8 mouse cellular contexts compared by ENCODE assay signal in the genomic region with DNA sequence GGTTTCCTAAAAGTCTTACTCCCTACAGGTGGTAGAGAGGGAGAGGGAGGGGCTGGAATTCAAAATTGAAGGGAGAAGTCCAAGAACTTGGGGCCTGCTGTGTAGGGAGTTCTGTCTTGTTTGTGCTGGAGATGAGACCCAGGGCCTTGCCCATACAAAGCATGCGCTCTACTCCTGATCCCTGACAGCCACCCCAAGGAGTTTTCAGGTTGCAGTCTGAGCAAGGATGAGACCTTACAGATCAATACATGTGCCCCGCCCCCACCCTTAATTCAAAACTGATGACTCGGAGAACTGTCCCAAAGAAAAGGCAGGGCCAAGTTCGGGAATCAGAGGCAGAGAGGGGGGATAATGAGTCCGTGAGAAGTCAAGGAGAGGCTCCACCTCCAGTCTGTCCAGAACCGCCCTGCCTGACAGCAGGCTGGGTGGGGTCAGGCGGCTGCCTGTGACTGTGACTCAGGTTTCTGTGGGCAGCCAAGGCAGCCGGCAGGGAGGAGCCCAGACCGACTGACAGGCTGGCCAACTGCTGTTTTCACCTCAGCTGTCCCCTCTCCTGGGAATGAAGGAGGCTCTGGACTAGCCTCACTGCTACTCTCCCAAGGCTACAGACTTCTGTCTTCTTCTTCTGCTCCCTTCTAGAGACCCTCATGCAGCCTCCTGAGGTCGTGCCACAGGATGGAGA. TPM values are rescaled to one million over a fixed set of nuclear protein-coding genes. Genes with fewer than 3 reads are reported as not detected.
DNase-seq lines count a peak whose midpoint lies in the region; ATAC-seq and TF ChIP-seq lines count a peak whose summit lies in the region.

No protein-coding gene starts in this region.

- H3K27ac ChIP-seq in intestine, postnatal 0 days (ENCODE audit: low read depth, low read length), result peak overlapping the region; percentile 58; the same call in 1 of the 2 replicates
- H3K27ac ChIP-seq in lung, embryonic 14.5 days (ENCODE audit: low read depth), result peak overlapping the region; percentile 97
- H3K27ac ChIP-seq in small intestine, adult 2 months (ENCODE audit: insufficient read depth, low read depth, low read length), result peak overlapping the region; percentile 81

- intact Hi-C loops in gastrocnemius, postnatal 36 days (cut with DNase I), result loop anchor here (1.0 to 10.0 kb wide), 3 partner anchors 33 to 176 kb away; no protein-coding TSS in a partner anchor

- H3K9me3 ChIP-seq in intestine, postnatal 0 days (ENCODE audit: control insufficient read depth), result no peaks in the 10 kb centered on the region
- no peaks in the 10 kb centered on the region for H3K9me3 ChIP-seq in lung, embryonic 14.5 days (ENCODE audit: low read depth, low read length)

- H3K4me2 ChIP-seq in intestine, postnatal 0 days (replicated peaks; ENCODE audit: low read depth), result peak overlapping the region; percentile 48
- peak overlapping the region; percentile 52 for H3K4me2 ChIP-seq in lung, embryonic 14.5 days

- peak; percentile 56 for DNase-seq in right cerebral cortex, adult 18-20 months
- DNase-seq in right cerebral cortex, postnatal 36 days (ENCODE audit: low spot score in 2 of 2), result no peak
- DNase-seq in c-Kit-positive CD71-negative TER-119-negative erythroid progenitor cells, embryonic 14.5 days (ENCODE audit: low read depth), result peak; percentile 65
- DNase-seq in gastrocnemius, postnatal 36 days, result peak; percentile 78 to 87
- DNase-seq in lung, embryonic 14.5 days, result peak; percentile 75
- DNase-seq in right cerebral cortex, postnatal 4 days, result no peak

- no peak for TF ChIP-seq CTCF in intestine, postnatal 0 days (IDR thresholded peaks at IDR 0.05; ENCODE audit: low read depth)
- TF ChIP-seq CTCF in lung, embryonic 14.5 days (IDR thresholded peaks at IDR 0.05; ENCODE audit: low read depth), result no peak
- no peak for TF ChIP-seq CTCF in small intestine, adult 2 months (IDR thresholded peaks at IDR 0.05; ENCODE audit: extremely low read depth, insufficient read length, insufficient replicate concordance, low read depth, low read length)

- H3K4me3 ChIP-seq in intestine, postnatal 0 days (ENCODE audit: low read depth, low read length), result peak overlapping the region; percentile 4; the same call in 1 of the 2 replicates
- peak overlapping the region; percentile 13; the same call in 1 of the 2 replicates for H3K4me3 ChIP-seq in lung, embryonic 14.5 days (ENCODE audit: low read depth, low read length)
- peak overlapping the region; percentile 19; the same call in 1 of the 2 replicates for H3K4me3 ChIP-seq in small intestine, adult 2 months (ENCODE audit: low read depth, low read length)

- H3K36me3 ChIP-seq in intestine, postnatal 0 days (ENCODE audit: control insufficient read depth, insufficient read depth), result no peaks in the 10 kb centered on the region
- H3K36me3 ChIP-seq in lung, embryonic 14.5 days (ENCODE audit: insufficient read depth), result 0 out of 2 replicates have a peak, but pooled peaks cover 3% of the 10 kb centered on the region
- H3K36me3 ChIP-seq in small intestine, adult 2 months (ENCODE audit: control insufficient read depth, insufficient read depth, low read length), result no peaks in the 10 kb centered on the region

- no peak overlapping the region for H3K9ac ChIP-seq in intestine, postnatal 0 days (ENCODE audit: low read depth, low read length)
- H3K9ac ChIP-seq in lung, embryonic 14.5 days, result 0 out of 2 replicates have a peak overlapping the region, but pooled peaks have one; percentile 35

- ATAC-seq in intestine, postnatal 0 days, result peak; percentile 31
- 0 out of 2 replicates have a peak, but pooled peaks have one; percentile 4 for ATAC-seq in lung, embryonic 14.5 days (ENCODE audit: insufficient read depth)

- WGBS in intestine, postnatal 0 days, result 5% methylated on average over 10 of the region's 10 CpGs
- 9% methylated on average over 10 of the region's 10 CpGs for WGBS in lung, embryonic 14.5 days
- WGBS in small intestine, adult 2 months, result 12% methylated on average over 10 of the region's 10 CpGs

- TF ChIP-seq POLR2A in small intestine, adult 2 months (IDR thresholded peaks at IDR 0.05; ENCODE audit: low read depth, low read length), result peak; percentile 28; the same call in 1 of the 2 replicates

- peaks cover 6% of the 10 kb centered on the region for H3K4me1 ChIP-seq in intestine, postnatal 0 days (replicated peaks; ENCODE audit: control insufficient read depth, insufficient read depth, low read length)
- H3K4me1 ChIP-seq in lung, embryonic 14.5 days (ENCODE audit: insufficient read depth), result peaks cover 25% of the 10 kb centered on the region
- H3K4me1 ChIP-seq in small intestine, adult 2 months (ENCODE audit: control insufficient read depth, insufficient read depth, insufficient read length, low read length), result peaks cover 16% of the 10 kb centered on the region

- 0 out of 2 replicates have a peak, but pooled peaks cover 3% of the 10 kb centered on the region for H3K27me3 ChIP-seq in intestine, postnatal 0 days (replicated peaks; ENCODE audit: control insufficient read depth, insufficient read depth, low read length)
- H3K27me3 ChIP-seq in lung, embryonic 14.5 days (ENCODE audit: insufficient read depth, low read length), result no peaks in the 10 kb centered on the region
- H3K27me3 ChIP-seq in small intestine, adult 2 months (ENCODE audit: control insufficient read depth, insufficient read depth, low read length), result no peaks in the 10 kb centered on the region

RNA-seq across cellular contexts. Expression of a gene that starts 1.5 kb away (rescaled TPM):
- 10 to 100 TPM; 15.9 to 17.9 TPM for total RNA-seq in gastrocnemius, postnatal 36 days (2021)
- polyA plus RNA-seq in intestine, postnatal 0 days (2015; fragmentation: Nextera tagmentation; extraction: Ambion mirVana), result 115 and 126 TPM in 2 replicates
- 26.7 and 28.9 TPM in 2 replicates for polyA plus RNA-seq in lung, embryonic 14.5 days (2014; fragmentation: Nextera tagmentation; extraction: Ambion mirVana)
- polyA plus RNA-seq in small intestine, adult 2 months (2012; rRNA removed), result 12.6 and 21.4 TPM in 2 replicates

RNA-seq across cellular contexts. Expression of a gene that starts 4.5 kb away (rescaled TPM):
- 100 to 1,000 TPM; 165 to 207 TPM for total RNA-seq in gastrocnemius, postnatal 36 days (2021)
- 11.7 and 12.2 TPM in 2 replicates for polyA plus RNA-seq in intestine, postnatal 0 days (2015; fragmentation: Nextera tagmentation; extraction: Ambion mirVana)
- polyA plus RNA-seq in lung, embryonic 14.5 days (2014; fragmentation: Nextera tagmentation; extraction: Ambion mirVana), result 50.7 and 61.1 TPM in 2 replicates
- 40.2 and 47.3 TPM in 2 replicates for polyA plus RNA-seq in small intestine, adult 2 months (2012; rRNA removed)

RNA-seq across cellular contexts. Expression of a gene that starts 25.9 kb away (rescaled TPM):
- 1 to 10 TPM; 1.6 to 2.2 TPM for total RNA-seq in gastrocnemius, postnatal 36 days (2021)
- 1.5 and 2.2 TPM in 2 replicates for polyA plus RNA-seq in intestine, postnatal 0 days (2015; fragmentation: Nextera tagmentation; extraction: Ambion mirVana)
- polyA plus RNA-seq in lung, embryonic 14.5 days (2014; fragmentation: Nextera tagmentation; extraction: Ambion mirVana), result 4.0 and 5.2 TPM in 2 replicates
- polyA plus RNA-seq in small intestine, adult 2 months (2012; rRNA removed), result 0.55 and 0.77 TPM in 2 replicates

RNA-seq across cellular contexts. Expression of a gene that starts 58.1 kb away (rescaled TPM):
- 100 to 1,000 TPM in 1 of 2 experiments, 10 to 100 TPM in 1; 87.9 to 106 TPM for total RNA-seq in gastrocnemius, postnatal 36 days (2021)
- 56.7 and 67.5 TPM in 2 replicates for polyA plus RNA-seq in intestine, postnatal 0 days (2015; fragmentation: Nextera tagmentation; extraction: Ambion mirVana)
- polyA plus RNA-seq in lung, embryonic 14.5 days (2014; fragmentation: Nextera tagmentation; extraction: Ambion mirVana), result 262 and 268 TPM in 2 replicates
- polyA plus RNA-seq in small intestine, adult 2 months (2012; rRNA removed), result 10.0 and 22.1 TPM in 2 replicates

Comparison
In these comparisons a context has a peak if more than half of its experiments do, and no peak if none do; other contexts are left out.
1. DNase-seq: peak in right cerebral cortex, adult 18-20 months (single experiment), c-Kit-positive CD71-negative TER-119-negative erythroid progenitor cells, embryonic 14.5 days (single experiment), gastrocnemius, postnatal 36 days (2 of 2) and lung, embryonic 14.5 days (single experiment); none in right cerebral cortex, postnatal 36 days (0 of 2) and right cerebral cortex, postnatal 4 days (single experiment).
2. Peak in every context shown above with its lines, with median percentiles within 50 percentile points of each other: H3K27ac ChIP-seq and H3K4me3 ChIP-seq.